ENCODE assay signal across 18 mouse cellular contexts in the genomic region with DNA sequence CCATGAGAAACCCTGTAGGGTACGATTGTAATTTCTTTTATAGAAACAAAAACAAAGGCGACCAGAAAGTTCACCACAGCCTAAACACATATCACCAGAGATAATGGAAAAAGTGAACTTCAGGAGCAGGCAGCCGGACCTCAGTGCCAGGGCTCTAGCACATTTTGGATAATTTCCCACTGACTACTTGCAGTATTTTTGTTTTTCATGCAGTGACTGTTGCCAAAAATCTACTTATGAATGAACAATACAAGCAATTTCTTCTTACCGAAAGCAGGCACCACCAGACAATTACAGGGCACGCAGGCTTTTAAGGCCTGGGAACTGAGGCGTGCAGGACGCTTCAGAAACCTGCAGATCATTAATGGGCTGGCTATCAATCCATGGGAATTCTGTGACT. TPM values are rescaled to one million over a fixed set of nuclear protein-coding genes. Genes with fewer than 3 reads are reported as not detected.
"Had no signal": no experiment of that assay in that cellular context is flagged by ENCODE, and none has a peak within 500 bp of the region (broad histone marks: within the 10 kb centered on the region; RNA-seq: fewer than 3 reads in every experiment).

No protein-coding gene starts in this region.

- H3K27ac ChIP-seq: liver, embryonic 15.5 days; lung, embryonic 15.5 days; macrophage; midbrain, embryonic 12.5 days; midbrain, embryonic 15.5 days; neural tube, embryonic 12.5 days; stomach, embryonic 15.5 days; stomach, postnatal 0 days had no signal

- H3K27me3 ChIP-seq: liver, embryonic 15.5 days; lung, embryonic 15.5 days; megakaryocyte, embryonic 14.5 days; midbrain, embryonic 12.5 days; midbrain, embryonic 15.5 days; neural tube, embryonic 12.5 days; stomach, embryonic 15.5 days had no signal

- H3K9ac ChIP-seq: liver, embryonic 15.5 days; liver, postnatal 0 days; lung, embryonic 15.5 days; midbrain, embryonic 12.5 days; midbrain, embryonic 15.5 days; neural tube, embryonic 12.5 days; stomach, embryonic 15.5 days had no signal

- H3K4me1 ChIP-seq: liver, embryonic 15.5 days; megakaryocyte, embryonic 14.5 days; midbrain, embryonic 15.5 days; neural tube, embryonic 12.5 days had no signal

- DNase-seq: liver, postnatal 0 days; lung, adult 2 months; lung, postnatal 14 days; lung, postnatal 36 days; thymus, adult 2 months; thymus, postnatal 25 days; thymus, postnatal 4 days had no signal

- H3K9me3 ChIP-seq: liver, embryonic 15.5 days; lung, embryonic 15.5 days; midbrain, embryonic 12.5 days; midbrain, embryonic 15.5 days; neural tube, embryonic 12.5 days; stomach, embryonic 15.5 days had no signal

- H3K36me3 ChIP-seq: liver, embryonic 15.5 days; lung, embryonic 15.5 days; midbrain, embryonic 12.5 days; midbrain, embryonic 15.5 days; neural tube, embryonic 12.5 days; stomach, embryonic 15.5 days had no signal

- H3K4me3 ChIP-seq: liver, embryonic 15.5 days; lung, embryonic 15.5 days; megakaryocyte, embryonic 14.5 days; midbrain, embryonic 12.5 days; midbrain, embryonic 15.5 days; neural tube, embryonic 12.5 days; stomach, embryonic 15.5 days had no signal

- H3K4me2 ChIP-seq: liver, embryonic 15.5 days; lung, embryonic 15.5 days; midbrain, embryonic 12.5 days; midbrain, embryonic 15.5 days; neural tube, embryonic 12.5 days; stomach, embryonic 15.5 days had no signal

- ATAC-seq: liver, postnatal 0 days; lung, postnatal 0 days; midbrain, embryonic 15.5 days had no signal

RNA-seq across cellular contexts. Expression of a gene that starts 59.7 kb away (rescaled TPM):
- total RNA-seq: monocyte, adult 5-6 weeks had no signal
